Mouse (Mus musculus) urinary bladder, postnatal 36 days (tissue): ENCODE data around the gene Magt1.
A peak's percentile ranks its signal among the peaks of the same experiment; 100 is the strongest.
"Not testable (repeated sequence)": the region's sequence is repeated elsewhere in the genome, so short reads cannot be mapped to it uniquely, and the experiment has no call there.

Experiments used
- DNase-seq, 2 experiments: peaks; one replicate each; pipeline ENCODE4 v3.0.0; 2022; ENCODE audit warnings: low spot score in 2 of 2, mixed read lengths in 1 of 2

Magt1 gene

DNA sequence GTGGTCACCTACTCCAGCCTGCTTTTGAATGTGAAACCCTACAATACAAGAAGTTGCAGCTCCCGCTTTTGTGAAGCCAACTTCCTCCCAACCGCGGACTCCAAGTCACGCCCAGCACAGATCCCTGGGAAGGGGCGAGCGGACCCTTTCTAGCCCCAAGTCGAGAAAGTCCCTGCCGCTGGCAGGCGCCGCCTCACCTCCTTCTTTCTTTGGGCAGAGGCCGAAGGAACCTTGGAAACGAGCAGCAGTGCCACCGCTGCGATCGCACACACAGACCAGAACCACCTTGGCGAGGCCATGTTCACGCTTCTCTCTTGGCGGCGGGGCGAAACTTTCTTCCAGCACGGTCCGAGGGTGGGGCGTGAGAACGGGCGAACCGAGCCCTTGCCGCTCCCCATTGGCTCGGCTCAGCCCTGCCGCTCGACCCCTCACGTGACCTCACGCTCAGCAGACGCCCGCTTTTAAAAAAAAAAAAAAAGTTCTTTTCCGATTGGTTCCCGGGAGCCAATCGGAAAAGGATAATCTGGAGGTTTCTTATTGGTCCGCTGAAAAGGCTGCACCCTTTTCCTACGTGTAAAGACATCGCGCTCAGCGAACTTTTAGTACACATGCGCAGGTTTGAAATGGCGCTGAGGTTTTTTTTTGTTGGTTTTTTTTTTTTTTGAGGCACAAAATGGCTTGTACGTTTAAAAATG, at the start of gene Magt1:
Gene Magt1 (minus strand): TSS at position 442 of the 695 bp plus-strand sequence.
- peak; percentile 74 to 86 for DNase-seq

DNA sequence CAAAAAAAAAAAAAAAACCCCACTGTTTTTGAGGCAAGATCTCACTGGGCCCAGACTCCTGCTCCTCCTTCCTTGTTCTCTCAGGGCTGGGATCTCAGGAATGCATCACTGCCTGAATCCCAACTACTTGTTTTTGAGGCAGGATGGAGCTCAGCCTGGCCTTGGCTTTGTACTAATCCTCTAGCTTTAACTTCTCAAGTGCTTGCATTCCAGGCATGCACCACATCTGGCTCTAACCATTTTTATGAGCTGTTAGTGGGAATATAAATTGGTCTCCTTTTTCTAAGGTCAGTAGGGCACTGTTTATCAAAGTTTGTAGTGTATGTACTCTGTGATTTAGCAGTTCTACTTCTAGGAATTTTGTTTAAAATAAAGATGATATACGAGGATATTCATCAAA, 36.5 kb upstream of the Magt1 start:
- DNase-seq, result no peak

- no peak for DNase-seq
Observed at GRCm38 (mm10) chrX:106045928-106046327, 34.2 kb upstream of the Magt1 start.

DNA sequence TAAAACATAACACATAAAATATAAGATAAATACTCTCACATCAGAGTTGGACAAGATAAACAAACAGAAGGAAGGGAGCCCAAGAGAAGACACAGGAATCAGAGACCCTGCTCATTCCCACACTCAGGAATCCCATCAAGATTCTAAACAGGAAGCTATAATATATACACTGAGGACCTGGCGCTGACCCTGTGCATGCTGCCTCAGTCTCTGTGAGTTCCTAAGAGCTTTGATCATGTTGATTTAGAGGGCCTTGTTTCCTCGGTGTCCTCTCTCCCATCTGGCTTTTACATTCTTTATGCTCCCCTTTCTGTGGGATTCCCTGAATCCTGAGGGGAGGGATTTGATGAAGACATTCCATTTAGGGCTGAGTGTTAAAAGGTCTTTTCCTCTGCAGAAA, 33.7 kb upstream of the Magt1 start:
- DNase-seq, result no peak

DNA sequence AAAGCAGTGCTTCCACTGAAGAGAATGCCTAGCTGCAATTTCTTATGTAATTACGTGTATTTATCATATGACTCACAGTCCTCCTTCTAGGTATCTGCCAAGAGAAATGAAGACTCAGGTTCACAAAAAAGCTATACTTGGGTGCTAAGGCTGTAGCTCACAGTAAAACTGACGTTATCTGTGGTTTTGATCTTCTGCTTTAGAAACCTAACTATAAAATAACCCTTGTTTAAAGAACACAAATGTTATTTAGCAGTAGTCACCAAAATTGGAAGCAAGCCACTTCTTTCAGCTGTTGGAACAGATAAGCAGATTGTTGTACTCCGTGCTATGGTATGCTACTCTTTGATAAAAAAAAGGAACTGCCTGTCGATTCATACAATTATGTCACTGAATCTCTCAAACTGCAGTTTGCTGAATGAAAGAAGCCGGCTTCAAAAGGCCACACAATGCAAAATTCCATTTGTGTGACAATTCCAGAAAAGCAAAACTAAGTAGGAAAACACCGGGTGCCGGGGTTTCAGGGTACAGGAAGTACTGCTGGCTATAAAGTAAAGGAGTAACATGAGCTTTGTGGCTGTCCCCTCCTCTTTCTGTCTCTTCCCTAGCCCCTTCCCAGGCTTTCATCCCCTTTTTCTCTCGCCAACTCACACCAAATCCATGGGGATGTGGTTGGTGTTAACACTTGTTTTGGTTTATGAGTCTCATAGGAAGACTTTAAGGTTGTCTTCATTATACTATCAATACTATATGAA, 32.3 kb upstream of the Magt1 start:
- peak in 1 of 2 experiments; percentile 3 for DNase-seq

GRCm38 (mm10) chrX:106037185-106037752, 25.6 kb upstream of the Magt1 start:
- no peak for DNase-seq

DNA sequence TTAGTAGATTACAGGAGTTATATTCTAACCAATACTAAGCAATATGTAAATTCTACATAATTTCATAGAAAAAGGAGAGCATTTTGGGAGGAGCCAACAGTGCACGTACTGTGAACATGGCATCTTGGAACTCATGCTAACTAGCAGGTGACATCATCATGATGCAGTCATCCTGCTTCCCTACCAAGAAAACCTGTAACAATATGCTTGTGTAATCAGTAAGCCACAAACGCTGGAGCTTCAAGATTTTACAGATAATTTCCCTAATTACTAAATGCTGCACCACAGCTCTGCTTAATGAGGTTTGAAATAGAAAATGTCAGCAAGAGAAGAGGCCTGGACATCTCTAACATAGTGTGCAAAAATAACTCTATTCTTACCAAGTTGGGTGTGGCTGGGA, 24.0 kb upstream of the Magt1 start:
- no peak for DNase-seq

DNA sequence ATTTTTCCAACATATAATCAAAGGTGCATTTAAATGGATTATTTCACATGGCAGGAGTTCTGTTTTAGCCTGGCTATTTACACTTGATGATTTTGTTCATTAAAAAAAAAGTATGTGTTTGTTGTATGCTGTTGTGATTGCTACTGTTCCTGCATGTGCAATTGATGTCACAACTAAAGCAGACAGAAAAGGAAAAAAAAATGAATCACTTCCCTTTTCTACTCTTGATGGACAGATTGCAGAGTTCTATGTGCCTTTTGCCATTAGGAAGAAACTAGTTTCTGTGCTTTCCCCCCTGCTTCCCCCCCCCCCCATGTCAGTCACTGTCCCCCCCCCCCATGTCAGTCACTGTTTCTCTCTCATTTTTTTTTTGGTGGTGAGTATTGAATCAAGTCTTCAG, 19.4 kb upstream of the Magt1 start:
- DNase-seq, result no peak

DNA sequence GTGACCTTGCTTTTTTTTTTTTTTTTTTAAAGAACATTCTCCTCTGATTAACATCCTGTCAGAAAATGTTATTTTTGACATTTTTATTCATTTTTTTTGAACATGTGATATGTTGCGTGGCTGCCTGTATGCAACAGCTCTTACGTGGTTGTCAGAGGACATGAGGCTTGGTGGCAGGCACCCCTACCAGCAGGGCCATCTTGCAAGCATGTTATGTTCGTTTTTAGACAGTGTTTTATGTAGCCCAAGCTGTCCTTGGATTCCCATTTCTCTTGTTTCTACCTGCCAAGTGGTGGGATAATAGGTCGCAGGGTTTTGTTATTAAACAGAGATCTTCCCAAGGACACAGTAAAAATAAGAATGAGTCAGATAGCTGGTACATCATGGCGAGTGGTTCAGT, 18.5 kb upstream of the Magt1 start:
- DNase-seq, result no peak

- no peak for DNase-seq
Observed at GRCm38 (mm10) chrX:106027343-106027674, 15.6 kb upstream of the Magt1 start.

GRCm38 (mm10) chrX:106026418-106027342, 15.0 kb upstream of the Magt1 start, which contains the start of gene Atp7a:
Atp7a (plus strand) TSS chrX:106027276.
- peak; percentile 81 to 88 for DNase-seq

- DNase-seq, result no peak
Observed at GRCm38 (mm10) chrX:106017516-106017915, 5.8 kb upstream of the Magt1 start.

DNA sequence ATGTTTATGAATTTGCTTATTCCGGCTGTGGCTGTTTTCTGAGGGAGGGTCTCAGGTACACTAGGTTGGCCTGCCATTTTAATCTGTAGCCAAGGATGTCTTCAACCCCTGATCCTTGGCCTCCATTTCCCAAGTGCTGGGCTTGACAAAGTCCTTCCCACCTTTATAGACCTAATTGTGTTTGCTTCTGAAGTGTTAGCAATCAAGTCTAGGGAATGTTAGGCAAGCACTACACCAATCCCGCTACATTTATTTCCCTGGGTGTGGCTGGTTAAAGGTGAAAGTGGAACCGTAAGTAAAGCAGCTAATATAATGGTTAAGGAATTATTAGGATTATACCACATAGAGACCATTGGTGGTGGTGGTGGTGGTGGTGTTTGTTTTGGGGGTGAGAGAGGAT, 5.4 kb upstream of the Magt1 start:
- DNase-seq, result no peak

- peak; percentile 55 to 57 for DNase-seq
Observed at GRCm38 (mm10) chrX:106015571-106016322, 4.0 kb upstream of the Magt1 start, which contains the start of gene Cox7b. Cox7b (plus strand) TSS chrX:106015700.

DNA sequence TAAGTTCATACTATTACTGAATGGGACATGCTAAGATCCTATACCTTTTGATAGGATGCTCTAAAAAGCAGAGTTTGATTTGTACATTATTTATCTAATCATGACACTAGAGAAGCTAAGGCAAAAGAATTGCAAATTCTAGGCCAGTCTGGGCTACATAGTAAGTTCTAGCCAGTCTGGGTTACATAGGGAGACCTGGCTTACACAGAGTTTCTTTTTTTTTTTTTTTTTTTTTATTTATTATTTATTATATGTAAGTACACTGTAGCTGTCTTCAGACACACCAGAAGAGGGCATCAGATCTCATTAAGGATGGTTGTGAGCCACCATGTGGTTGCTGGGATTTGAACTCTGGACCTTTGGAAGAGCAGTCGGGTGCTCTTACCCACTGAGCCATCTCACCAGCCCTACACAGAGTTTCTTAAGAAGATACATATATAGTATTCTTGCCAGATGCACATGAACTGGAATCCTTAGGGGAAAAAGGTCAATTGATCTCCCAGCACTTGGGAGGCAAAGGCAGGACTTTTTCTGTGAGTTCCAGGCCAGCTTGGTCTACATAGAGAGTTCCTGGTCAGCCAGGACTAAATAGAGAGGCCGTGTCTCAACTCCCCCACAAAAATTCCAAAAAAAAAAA, 3.2 kb upstream of the Magt1 start:
- not testable (repeated sequence) for DNase-seq

DNA sequence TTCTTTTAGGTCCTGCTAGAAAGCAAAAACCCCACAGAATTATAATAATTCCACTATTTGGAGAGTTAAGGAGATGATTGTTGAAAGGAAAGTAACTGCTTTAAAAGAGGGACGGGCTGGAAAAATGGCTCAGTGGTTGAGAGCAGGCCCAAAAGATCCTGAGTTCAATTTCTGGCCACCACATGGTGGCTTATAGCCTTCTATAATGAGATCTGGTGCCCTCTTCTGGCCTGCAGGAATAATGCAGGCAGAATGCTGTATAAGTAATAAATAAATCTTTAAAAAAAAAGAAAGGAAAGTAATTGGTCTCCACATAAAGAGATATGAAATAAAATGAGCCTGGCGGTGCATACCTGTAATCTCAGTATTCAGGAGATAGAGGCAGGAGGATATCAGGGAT, 1.5 kb upstream of the Magt1 start:
- peak; percentile 2 to 11 for DNase-seq

- DNase-seq, result no peak
Observed at GRCm38 (mm10) chrX:106012559-106012958, 853 bp upstream of the Magt1 start.

- DNase-seq, result no peak
Observed at GRCm38 (mm10) chrX:106010762-106011161, 944 bp downstream of the Magt1 start.

DNA sequence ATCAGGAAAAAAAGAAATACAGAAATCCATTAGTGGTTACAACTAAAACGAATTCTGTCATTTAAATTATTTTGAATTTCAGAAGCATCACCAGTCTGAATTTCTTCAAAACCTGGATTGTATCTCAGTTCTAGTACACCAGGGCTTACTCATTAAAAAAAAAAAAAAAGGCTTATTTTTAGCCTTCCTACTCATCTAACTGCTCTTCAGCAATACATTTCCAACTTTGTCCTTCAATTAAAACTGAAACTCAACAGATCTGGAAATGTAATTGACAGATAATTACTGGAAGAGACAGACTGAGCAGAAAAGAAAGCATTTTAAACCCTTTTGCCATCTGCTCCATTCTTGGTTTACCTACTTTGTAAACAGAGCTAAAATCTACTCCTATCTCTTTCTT, 10.1 kb downstream of the Magt1 start:
- DNase-seq, result no peak

DNA sequence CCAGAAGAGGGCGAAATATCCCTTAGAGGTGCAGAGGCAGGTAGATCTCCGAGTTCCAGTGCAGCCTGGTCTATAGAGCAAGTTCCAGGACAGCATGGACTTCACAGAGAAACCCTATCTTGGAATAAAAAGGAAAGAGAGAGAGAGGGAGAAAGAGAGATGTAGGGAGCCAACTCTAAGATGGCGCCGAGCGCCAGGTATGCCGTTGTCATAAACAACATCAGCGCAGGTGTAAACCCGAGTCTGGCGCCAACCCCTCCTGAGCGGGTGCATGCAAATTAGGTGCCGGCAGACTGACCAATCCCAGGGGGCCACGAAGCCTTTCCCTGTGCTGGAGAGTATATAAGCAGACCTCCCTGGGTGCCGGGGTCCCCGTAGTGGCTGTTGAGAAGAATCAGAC, 54.6 kb downstream of the Magt1 start:
- not testable (repeated sequence) for DNase-seq

DNA sequence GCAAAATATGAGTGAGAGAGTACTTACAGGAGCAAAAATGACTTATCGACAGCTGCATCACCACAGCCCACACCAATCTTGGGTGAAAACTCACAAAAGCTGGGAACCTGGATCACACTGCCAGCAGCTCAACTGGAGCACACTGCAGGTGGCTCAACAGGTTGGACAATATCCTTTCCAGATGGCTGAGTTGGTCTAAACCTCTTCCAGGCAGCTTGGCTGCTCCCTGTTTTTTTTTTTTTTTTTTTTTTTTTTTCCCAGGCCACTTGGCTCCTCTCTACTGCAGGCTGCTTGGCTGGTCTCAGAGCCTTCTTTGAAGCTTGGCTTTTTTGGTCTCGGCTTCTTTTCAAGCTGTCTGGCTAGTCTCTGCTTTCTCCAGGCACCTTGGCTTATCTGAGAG, 57.7 kb downstream of the Magt1 start:
- DNase-seq, result no peak
